Mouse (Mus musculus) layer of hippocampus, adult 9-11 months (tissue): ENCODE data around the gene Tnnt2.

ENCODE experiments used
- DNase-seq: peaks from one replicate; pipeline ENCODE4 v3.0.0; 2022

The Tnnt2 gene

DNA sequence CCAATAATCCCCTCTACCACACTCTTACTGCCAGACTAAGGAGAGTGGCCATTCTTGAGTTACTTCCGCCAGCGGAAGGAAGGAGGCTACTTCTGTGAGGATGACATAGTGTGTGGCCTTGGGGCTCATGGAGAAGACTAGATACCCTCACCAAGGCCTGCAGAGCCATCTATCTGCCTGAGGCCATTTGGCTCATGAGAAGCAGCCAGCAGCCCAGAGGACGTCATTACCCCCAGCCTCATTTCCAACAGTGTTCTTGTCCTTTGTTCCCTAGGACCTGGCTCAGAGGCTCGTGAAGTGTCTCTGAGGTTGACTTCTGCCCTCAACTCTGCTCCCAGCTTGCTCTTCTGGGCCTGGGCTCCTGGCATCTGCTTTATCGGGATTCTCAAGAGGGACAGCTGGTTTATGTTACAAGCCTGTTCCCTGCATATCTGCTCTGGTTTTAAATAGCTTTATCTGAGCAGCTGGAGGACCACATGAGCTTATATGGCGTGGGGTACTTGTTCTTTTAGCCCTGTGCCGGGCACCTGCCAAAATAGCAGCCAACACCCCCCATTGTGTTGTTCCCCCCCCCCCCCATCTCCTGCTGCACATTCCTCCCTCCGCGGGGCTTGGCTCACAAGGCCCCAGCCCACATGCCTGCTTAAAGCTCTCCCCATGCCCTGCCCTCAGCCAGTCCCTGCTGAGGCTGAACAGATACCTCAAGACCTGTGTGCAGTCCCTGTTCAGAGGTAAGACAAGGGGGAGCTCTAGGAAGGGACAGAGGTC, at the start of gene Tnnt2:
Gene Tnnt2 (plus strand): TSS at position 639 of the 768 bp plus-strand sequence.
- peak; percentile 23 for DNase-seq

DNA sequence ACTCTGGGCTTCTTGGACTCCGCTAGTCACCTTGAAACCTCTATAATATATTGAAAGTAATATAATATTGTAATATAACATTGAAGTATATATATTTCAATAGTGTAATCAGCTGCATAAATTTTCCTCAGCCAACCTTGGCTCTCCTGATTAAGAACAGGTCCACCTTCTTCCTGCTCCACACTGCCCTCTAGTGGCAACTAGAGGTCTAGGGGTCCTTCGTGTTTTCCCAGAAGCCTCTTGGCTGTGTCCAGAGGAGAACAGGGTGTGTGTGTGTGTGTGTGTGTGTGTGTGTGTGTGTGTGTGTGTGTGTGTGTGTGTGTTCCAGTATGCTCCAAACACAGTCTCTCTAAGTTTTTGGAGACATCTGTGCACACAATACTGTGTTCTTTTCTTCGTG, 48.4 kb upstream of the Tnnt2 start:
- peak; percentile 36 for DNase-seq

DNA sequence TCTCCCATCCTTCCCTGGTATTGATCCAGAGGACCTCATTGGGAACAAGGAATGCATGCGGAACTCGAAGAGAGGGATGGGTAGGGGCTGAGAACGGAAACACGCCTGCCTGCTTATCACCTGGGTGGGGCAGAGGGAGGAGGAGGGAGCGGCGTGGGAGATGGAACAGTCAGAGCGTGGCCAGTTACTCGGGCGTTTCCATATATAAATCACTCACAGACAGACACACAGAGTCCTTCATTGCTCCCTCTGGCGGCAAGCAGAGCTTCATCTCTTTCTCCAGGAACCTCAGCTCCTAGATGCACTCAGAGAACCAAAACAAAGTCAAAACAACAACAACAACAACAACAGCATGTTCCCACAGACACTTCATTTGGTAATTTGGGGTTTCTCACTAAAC, 47.4 kb upstream of the Tnnt2 start:
- DNase-seq = no peak

DNA sequence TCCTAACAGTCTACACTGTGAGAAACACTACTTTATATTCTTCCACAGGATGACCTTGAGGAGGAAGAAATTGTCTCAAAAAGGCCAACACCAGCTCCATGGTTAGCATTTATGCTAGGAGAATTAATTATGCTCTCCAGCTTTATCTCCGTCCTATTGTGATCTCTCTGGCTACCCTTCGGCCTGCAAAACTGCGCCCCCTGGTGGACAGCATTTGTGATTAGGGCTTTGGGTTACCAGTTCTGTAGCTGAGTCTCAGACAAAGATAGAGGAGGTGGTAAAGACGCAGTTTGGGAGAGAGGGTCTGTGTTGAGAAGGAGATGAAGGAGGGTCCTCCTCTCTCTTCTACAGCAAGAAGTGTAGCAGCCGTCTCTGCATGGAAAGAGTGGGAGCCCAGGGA, 46.3 kb upstream of the Tnnt2 start:
- no peak for DNase-seq

DNA sequence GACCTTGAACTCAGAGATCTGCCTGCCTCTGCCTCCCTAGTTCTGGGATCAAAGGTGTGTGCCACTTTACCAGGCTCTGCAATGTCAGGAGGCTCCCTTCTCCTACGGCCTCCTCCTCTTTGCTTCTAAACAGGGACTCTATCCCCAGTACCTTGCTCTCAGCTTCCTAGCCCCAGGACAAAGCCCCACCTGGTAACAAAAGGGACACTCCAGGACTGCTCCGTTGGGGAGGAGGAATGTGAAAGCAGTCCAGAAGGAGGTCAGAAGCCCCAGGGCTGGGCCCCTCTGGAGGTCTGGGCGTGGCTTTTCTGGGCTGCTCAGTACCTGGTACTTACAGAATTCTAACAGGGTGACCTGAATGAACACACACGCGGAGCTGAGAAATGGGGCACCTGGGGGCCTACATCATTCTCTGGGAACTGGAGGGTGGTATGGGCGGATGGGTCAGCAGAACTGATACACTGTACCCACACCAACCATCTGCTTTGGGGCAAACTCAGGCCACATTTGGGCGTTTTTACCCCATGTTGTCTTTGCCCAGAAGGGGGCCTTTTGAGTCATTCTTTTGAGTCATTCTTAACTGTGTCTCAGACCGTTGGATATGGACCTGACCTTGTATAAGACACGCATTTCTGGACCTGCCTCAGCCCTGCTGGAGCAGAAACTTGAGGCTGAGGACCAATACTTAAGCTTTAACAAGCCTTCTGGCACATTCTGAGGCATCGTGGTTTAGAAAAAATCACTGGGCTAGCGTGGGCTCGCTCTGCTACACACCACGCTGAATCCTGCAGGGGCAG, 43.8 kb upstream of the Tnnt2 start:
- no peak for DNase-seq

DNA sequence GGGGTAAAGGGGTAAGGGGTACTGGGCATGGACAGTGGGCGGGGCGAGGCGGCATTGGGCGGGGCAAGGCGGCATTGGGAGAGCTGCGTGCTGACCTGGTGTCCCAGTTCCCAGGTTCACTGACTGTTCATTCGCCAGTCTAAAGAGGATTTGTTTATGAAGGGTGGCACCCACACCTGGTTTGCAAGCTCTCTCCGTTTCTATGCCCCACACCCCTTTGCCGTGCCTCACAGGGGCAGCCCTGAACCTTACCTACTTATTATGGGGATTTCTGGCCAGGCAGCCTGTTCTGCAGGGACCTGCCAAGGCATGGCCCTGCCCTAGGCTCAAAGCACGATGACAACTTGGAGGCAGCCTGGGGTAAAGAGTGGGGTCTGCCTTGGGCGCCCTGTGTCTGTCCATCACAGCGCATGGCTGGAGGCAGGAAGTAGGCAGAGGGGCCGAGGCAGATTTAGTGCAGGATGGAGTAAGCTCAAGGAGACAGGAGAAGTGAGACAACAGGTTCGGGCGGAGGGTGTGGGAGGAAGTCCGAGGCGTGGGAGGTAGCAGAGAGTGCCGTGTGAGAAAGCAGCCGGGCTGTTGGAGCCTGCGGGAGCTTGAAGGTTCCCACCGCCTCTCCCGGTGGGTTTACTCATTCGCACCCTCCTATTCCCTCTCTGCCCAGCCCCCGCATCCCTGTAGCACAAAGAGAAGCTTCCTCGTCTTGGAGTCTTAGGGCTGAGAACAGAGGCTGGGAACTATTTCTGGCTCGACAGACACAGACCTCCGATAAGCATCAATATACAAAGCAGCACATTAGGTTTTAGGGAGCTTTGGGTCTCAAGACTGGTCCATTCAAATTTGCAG, 42.6 kb upstream of the Tnnt2 start:
- DNase-seq = peak; percentile 28

DNA sequence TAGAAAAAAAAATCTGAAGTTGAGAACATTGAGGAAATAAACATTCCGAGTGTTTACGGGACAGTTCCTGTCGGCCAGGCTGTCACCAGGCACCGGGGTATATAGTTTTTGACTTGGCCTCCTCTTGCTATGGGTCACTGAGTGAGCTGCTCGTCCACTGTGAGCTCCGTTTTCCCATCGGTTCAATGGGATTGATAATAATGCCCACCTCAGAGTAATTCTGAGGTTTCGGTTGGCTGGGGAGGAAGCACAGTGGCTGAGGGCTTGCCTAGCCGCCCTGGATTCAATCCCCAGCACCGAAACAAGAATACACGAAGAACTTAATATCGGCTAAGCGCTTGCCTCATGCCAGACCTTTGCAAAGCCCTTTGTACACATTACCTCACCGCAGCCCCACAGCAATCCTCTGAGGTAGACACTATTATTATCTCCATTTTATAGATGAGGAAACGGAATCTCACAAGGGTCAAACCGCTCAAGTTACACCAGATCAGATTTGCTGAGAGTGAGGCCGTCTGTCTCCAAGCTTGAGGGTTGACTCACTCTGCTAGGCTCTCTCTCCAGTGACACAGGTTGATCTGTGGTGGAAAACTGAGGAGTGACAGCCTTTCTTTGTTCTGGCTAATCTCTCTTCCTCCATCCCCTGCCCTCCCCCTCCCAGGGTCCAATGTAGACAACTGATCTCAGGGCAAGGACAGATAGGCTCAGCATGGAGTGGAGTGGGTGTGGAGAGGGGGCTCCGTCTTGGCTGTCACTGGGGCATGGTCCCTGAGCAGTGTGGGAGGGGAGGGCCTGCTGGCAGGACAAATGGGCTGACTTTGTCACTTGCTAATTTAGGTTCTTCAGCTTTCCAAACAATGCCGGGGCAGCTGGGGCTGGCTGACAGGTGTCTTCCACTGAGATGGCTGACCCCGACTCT, 41.7 kb upstream of the Tnnt2 start:
- DNase-seq = no peak

DNA sequence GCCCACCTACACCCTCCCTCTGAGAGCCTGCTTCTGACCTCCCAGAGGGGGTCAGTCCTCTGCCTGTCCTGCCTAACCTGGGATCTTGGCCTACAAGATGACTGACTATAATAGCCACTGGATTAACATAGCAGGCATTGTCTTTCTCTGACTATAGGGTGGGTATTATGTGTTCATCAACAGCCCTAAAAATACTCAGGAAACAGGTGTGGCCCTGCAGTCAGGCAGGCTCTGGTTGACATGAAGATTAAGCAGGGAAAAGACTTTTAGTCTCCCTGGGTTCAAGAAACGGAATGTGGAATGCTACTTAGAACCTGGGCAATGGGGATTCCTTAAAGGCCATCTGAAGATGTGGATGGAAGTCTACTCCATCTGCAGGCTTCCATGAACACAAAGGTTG, 37.7 kb upstream of the Tnnt2 start:
- DNase-seq = no peak

DNA sequence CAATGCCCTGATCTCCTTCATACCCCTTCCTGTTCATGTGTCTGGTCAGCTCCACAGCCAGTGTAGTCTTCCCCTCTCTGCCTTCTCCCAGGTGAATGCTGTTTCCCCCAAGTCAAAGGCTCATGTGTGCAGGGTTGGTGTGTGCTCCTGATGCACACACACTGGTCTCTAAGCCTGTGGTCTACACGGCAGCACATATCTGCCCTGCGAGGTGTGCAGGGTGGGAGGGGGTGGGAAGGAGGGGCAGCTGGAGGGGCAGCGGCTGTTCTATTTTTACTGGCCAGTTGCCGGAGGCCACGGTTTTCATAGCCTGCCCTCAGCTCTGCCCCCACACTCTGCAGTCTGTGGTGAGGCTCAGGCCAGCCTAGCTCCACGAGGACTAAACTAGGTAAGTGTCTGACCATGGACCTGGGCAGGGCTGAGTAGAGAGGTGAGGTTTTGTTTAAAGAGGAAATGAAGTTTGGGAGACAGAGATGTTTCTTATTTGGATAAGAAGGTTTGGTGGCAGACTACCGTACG, 37.0 kb upstream of the Tnnt2 start:
- DNase-seq = no peak

DNA sequence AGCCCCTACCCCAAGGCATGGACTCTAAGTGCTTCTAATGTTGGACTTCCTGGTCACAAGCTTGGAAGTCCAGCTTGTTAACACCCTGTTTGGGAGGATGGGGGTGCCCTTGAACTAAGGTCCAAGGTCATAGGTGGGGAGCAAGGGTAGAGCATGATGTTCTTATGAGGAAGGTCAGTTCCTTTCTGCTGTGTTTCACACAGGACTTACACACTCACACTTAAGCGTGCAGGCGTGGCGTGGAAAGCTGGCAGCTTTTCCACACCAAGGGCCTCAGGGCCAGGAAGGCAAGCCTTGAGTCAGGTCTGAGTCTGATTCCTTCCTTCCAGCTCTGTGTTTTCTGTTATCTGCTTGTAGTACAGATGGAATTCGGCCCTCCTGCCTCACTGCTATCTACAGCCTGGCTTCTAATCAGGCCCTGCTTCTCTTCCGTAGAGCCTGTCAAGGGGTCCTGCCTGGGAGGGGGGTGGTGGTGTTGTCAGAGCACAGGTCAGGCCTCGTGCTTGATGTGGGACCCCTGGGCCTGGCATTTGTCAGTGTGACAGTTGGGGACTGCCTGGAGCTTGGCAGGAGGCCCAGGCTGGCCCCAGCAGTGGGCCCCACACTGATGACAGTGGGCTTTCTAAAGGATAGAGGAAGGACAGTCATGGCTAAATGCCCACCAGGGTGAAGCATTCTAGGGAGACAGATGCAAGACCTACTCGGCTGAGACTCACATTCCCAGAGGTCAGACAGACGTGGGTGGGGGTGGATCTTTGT, 35.8 kb upstream of the Tnnt2 start:
- no peak for DNase-seq

DNA sequence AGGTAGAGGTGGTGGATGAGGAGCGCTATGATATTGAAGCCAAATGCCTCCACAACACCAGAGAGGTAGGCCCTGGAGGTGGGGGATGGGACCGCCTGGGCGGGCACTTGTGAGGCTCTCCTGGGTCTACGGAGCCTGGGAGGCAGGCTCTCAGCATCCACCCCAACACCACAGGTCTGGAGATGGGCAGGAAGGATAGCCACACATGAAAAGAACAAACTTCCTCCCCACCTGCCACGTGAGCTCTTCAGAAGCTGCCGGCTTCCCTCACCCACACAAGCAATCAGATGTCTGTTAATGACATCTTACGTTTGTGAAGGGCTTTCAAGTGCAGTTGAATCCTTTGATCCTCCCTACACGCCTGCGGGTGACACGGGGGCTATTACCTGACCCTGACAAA, 28.6 kb upstream of the Tnnt2 start:
- DNase-seq = no peak

DNA sequence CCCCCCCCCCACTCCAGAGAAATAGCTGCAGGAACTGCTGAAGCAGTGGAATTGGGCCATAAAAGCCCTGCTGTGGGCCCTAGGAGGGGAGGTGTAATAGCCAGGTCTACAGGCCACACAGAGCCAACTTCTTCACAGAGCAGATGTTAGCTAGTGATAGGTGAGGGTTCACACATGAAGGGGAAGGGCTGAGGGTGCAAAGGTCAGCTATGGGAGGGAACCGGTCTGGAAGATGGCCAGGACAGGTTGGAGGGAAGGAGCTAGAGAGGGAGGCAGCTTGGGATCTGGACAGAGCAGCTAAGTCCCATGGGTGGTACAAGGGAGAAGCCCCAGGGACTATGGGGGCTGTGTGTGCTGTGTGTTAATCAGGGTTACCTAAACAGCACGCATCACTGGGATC, 26.0 kb upstream of the Tnnt2 start:
- DNase-seq = no peak

DNA sequence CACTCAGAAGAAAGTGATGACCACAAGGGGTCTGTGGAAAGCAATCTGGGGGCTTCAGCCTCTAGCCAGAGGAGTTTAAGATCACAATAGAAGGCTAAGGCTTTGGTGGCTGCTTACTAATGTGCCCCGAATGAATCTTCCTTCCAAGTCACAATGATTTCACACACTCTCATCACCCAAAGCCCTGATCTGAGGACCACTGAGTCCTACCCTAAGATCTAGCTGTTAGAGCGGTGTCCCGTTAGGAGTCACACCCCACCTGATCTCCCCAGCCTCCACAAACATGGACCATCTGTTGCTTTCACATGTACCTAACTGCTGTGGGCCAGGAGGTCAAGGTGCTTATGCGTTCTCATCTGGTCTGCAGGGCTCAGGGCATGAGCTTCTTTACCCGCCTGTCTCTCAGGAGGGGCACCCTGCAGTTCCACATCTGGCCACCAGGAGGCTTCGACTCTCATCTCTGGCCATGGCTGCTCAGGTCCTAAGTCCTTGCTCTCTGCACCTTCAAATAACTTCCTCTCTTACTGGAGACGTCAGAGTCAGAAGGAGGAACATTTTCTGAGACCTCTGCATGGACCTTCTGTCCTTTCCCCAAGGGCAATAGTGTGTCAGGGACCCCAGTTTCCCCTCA, 25.0 kb upstream of the Tnnt2 start:
- peak; percentile 65 for DNase-seq

DNA sequence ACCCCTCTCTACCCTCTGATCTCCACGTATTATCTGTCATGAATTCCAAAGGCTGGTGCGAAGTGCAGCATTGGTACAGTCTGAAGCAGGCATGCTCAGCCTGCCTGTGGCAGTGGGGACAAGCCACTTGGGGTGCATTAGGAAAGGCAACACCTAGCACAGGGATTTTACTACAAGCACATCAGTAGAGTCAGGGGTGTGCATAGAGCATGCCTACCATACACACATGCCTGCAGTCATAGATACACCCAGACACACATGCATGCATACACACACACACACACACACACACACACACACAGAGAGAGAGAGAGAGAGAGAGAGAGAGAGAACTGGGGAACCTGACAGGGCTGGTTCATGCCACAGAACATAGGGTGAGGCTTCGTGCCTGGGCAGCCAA, 23.9 kb upstream of the Tnnt2 start:
- DNase-seq = no peak

DNA sequence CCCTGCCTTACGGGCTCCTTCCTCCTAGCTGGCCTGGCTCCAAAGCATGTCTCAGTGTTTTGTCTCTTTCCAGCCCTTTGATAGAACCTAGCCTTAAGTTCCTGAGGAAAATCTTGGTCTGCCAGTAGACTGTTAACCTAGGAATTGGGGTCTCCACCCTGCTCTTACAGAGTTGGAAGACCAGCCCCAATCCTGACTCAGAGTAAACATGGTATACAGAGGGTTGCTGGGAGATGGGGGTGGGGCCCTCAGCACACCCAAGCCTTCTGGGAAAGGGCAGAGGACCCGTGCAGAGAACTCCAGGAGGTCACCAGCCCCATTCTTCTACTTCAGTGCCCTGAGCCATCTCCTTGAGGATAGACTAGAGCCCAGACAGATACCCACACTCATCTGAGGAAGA, 23.5 kb upstream of the Tnnt2 start:
- DNase-seq = no peak

DNA sequence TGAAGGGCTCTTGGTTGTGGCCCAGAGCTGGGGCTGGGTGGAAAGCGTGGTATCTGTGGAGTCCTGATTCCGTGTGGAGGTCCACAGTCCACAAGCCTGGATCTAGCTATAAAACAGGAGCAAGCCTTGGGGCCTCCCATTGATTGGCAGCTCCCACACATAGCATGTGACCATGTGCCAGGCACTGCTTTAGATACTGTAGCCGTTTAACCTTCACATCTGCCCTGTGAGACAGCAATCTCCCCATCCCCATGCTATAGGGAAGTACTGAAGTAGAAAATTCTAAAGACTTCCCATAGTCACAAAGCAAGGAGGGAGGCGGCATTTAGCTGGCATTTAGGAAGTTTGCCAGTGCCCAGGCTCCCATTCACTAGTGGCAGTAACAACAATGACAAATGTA, 23.1 kb upstream of the Tnnt2 start:
- DNase-seq = no peak

DNA sequence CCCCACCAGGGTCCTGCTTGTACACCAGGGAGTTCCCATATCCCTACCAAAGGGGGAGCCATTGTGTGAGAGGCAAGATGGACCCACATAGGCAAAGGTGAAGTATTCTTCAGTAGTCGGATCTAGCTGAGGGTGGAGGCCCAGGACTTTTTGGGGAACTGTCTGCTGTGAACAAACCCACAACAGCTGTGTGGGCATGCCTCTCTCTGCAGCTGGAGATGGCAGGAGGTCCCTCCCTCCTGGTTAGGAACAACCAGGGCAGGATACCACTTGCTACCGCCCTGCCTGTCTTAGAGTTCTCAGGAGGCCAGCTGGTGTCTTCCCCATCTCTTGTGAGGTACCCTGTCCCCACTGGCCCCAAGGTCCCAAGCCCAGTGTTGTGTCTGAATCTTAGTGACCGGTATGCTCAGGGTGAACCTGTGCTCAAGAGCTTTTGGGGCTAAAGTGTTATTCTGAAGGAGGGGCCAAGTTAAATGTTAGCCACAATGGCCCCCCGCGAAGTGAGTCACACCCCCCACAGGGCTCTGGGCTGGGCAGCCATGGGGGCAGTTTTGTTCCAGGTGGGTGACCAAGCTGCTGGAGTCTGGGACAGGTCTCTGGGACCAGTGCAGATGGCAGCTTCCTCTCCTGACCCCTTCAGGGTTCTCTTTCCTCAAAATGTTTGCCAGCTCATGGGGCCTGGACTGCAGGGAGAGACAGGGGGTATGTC, 22.3 kb upstream of the Tnnt2 start:
- no peak for DNase-seq

DNA sequence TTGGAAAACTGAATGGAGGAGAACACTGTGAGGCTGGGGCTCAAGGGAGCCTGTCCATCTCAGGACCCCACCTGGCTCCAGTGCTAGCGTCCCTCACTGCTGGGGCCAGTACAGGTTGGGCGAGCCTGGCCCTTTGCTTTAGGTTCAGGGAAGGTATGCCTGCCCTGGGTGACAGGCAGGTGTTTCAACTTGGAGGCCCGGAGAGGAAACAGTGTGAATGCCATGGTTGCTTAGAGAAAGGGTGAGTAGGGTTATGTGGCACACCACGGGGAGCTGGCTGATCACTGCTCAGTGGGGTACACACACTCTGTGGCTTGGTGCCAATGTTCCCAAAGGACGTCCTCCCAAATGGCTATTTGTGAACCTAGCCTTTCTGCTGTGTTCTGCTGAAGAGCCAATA, 21.6 kb upstream of the Tnnt2 start:
- no peak for DNase-seq

DNA sequence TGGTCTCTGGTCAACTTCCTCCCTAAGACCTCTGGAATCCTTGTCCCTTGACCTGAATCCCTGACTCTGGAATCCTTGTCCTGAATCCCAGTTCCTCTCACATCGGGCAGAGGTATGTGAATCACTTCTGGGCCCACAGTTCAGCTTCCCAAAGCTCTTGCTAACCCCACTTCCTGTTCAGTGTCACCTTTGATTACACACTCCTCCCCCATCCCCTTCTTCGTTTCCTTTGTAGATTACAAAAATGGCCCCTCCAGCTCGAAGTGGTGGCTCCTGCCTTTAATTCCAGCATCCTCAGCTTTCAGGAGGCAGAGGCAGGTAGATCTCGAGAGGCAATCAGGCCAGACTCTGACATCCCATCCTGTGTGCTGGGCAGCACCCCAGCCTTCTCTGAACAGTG, 18.6 kb upstream of the Tnnt2 start:
- DNase-seq = no peak

DNA sequence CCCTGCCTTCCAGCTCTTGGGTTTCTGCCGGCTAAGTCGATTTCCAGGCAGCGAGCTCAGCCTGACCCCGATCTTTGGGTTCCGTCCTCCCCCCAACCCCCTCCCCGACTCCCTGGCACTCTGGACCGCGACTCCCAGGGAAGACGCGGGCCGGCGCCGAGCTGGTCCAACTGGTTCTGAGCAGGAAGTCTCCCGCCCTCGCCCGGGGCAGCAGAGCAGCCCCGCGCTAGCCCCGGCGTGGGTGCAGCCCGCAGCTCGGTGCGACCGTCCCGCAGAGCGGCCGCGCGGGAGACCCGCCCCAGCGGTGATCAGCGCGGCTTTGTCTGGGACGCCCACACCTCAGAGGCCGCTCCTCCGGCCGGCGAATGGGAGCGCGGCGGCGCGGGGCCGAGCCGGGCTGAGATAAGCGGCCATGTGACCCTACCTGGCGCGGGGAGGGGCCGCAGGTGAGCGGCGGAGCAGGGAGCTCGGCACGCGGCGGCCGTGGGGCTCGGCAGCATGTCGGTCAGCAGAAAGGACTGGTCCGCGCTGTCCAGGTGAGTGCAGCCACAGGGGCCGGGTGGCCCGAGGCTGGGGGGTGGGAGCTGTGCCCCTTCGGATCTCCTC, 17.6 kb upstream of the Tnnt2 start, which contains the start of gene Lad1:
Gene Lad1 (plus strand): TSS at position 118 of the 606 bp plus-strand sequence.
- no peak for DNase-seq
